Mouse (Mus musculus): ENCODE data around the gene Fam107b. TPM values are rescaled to one million over a fixed set of nuclear protein-coding genes. Genes with fewer than 3 reads are reported as not detected.

Fam107b gene
- polyA plus RNA-seq, 1 experiment: 84.5 TPM

GRCm38 (mm10) chr2:3642949-3643348, 72.7 kb downstream of the Fam107b start:
- no peak for TF ChIP-seq CTCF (IDR thresholded peaks at IDR 0.05; ENCODE audit: insufficient read depth, low read depth, low read length)
- TF ChIP-seq POLR2A (IDR thresholded peaks at IDR 0.05; ENCODE audit: insufficient read depth, low read depth, low read length): no peak
- Histone ChIP-seq H3K4me3 (ENCODE audit: insufficient read depth, low read depth, low read length) (no peak overlapping the region), H3K4me1 (ENCODE audit: control insufficient read depth, insufficient read depth, low read length) (no peaks in the 10 kb centered on the region), H3K27ac (ENCODE audit: insufficient read depth, low read depth, low read length) (no peak overlapping the region)

DNA sequence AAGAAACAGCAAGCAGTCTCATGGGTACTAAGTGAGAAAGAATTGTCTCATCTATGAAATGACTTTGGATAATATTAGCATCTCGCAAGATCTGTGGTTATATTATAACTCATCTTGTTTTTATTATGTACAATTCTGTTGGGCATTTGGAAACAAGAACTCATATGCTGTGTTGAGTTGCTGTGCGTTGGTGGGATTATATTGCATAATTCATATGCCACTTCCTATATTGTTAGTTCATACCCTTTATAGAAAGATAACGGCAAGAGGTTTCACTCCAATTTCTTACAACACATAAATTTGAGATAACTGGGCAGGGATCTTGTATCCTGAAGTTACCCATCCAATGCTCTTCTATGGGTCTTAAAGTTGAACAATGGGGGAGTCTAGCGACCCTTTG, 75.5 kb downstream of the Fam107b start:
- Histone ChIP-seq H3K27ac (ENCODE audit: insufficient read depth, low read depth, low read length) (no peak overlapping the region), H3K4me1 (ENCODE audit: control insufficient read depth, insufficient read depth, low read length) (no peaks in the 10 kb centered on the region), H3K4me3 (ENCODE audit: insufficient read depth, low read depth, low read length) (no peak overlapping the region)
- TF ChIP-seq CTCF (IDR thresholded peaks at IDR 0.05; ENCODE audit: insufficient read depth, low read depth, low read length): no peak
- 96% methylated on average over 4 of the region's 4 CpGs for WGBS

DNA sequence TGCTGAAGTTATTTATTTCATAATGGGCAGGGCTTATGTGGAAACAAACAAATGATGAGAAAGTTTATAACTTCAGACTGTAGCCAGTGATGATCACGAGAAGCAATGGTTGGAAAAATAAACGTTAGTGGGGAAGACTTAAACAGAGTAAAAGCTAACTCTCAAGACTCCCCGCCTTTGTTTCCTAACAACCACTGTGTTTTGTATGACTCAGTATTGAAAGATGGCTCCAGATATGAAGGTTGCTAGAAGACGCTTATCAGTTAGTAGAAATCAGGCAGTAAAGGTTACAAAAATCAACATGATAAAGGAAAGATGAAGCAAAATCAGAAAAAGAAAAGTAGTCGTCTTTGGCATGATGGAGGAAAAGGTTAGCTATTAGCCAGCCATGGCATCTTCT, 78.9 kb downstream of the Fam107b start:
- Histone ChIP-seq H3K27ac (ENCODE audit: insufficient read depth, low read depth, low read length) (no peak overlapping the region), H3K4me1 (ENCODE audit: control insufficient read depth, insufficient read depth, low read length) (no peaks in the 10 kb centered on the region), H3K4me3 (ENCODE audit: insufficient read depth, low read depth, low read length) (no peak overlapping the region)
- TF ChIP-seq POLR2A (IDR thresholded peaks at IDR 0.05; ENCODE audit: insufficient read depth, low read depth, low read length): no peak
- TF ChIP-seq CTCF (IDR thresholded peaks at IDR 0.05; ENCODE audit: insufficient read depth, low read depth, low read length): no peak
- WGBS: 65% methylated on average over 5 of the region's 5 CpGs

- Histone ChIP-seq H3K4me1 (ENCODE audit: control insufficient read depth, insufficient read depth, low read length) (peaks cover 7% of the 10 kb centered on the region), H3K27ac (ENCODE audit: insufficient read depth, low read depth, low read length) (no peak overlapping the region), H3K4me3 (ENCODE audit: insufficient read depth, low read depth, low read length) (no peak overlapping the region)
- TF ChIP-seq CTCF (IDR thresholded peaks at IDR 0.05; ENCODE audit: insufficient read depth, low read depth, low read length) (no peak), POLR2A (IDR thresholded peaks at IDR 0.05; ENCODE audit: insufficient read depth, low read depth, low read length) (no peak)
Measured at GRCm38 (mm10) chr2:3654606-3655005, 84.3 kb downstream of the Fam107b start.

DNA sequence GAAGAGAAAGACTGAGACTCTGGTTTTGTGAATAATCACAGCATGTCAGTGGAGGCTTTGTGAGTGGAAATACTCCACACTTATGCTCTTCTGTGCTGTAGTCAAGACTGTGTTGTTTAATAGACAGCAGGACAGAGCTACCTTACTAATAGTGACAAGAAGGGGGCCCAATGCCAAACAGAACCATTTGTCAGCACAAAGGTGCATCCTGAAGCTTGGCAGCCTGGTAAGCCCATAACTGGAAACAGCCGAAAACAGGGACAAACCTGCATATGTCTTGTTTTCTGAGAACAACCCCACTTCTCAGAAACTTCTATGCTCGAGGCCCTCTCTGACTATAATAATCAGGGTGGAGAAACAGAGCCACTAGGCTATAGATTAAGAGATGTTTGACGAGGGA, 85.8 kb downstream of the Fam107b start:
- 91% methylated on average over 3 of the region's 3 CpGs for WGBS
- Histone ChIP-seq H3K4me3 (ENCODE audit: insufficient read depth, low read depth, low read length) (no peak overlapping the region), H3K27ac (ENCODE audit: insufficient read depth, low read depth, low read length) (no peak overlapping the region), H3K4me1 (ENCODE audit: control insufficient read depth, insufficient read depth, low read length) (peaks cover 7% of the 10 kb centered on the region)
- no peak for TF ChIP-seq CTCF (IDR thresholded peaks at IDR 0.05; ENCODE audit: insufficient read depth, low read depth, low read length)
- TF ChIP-seq POLR2A (IDR thresholded peaks at IDR 0.05; ENCODE audit: insufficient read depth, low read depth, low read length): no peak

- no peak for TF ChIP-seq POLR2A (IDR thresholded peaks at IDR 0.05; ENCODE audit: insufficient read depth, low read depth, low read length)
- no peak for TF ChIP-seq CTCF (IDR thresholded peaks at IDR 0.05; ENCODE audit: insufficient read depth, low read depth, low read length)
- Histone ChIP-seq H3K27ac (ENCODE audit: insufficient read depth, low read depth, low read length) (no peak overlapping the region), H3K4me3 (ENCODE audit: insufficient read depth, low read depth, low read length) (no peak overlapping the region), H3K4me1 (ENCODE audit: control insufficient read depth, insufficient read depth, low read length) (peaks cover 7% of the 10 kb centered on the region)
- WGBS: 98% methylated on average over 6 of the region's 6 CpGs
Measured at GRCm38 (mm10) chr2:3656834-3657233, 86.5 kb downstream of the Fam107b start.

DNA sequence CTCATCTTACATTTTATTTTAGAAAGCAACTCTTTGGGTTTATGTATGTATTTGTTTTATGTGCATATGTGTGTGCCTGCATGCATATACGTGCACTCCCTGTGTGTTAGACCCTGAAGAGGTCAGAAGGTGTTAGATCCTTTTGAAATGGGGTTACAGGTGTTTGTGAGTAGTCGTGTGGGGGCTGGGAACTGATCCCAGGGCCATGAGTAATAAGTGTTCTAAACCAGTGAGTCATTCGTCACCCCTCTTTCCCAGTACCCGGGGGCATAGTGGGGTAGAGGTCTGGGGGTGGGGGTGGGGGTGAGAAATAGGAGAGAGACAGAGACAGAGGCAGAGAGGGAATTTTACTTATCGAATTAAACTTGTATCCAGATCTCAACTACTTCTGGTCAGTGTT, 87.1 kb downstream of the Fam107b start:
- Histone ChIP-seq H3K27ac (ENCODE audit: insufficient read depth, low read depth, low read length) (no peak overlapping the region), H3K4me1 (ENCODE audit: control insufficient read depth, insufficient read depth, low read length) (peaks cover 7% of the 10 kb centered on the region), H3K4me3 (ENCODE audit: insufficient read depth, low read depth, low read length) (no peak overlapping the region)
- TF ChIP-seq POLR2A (IDR thresholded peaks at IDR 0.05; ENCODE audit: insufficient read depth, low read depth, low read length) (no peak), CTCF (IDR thresholded peaks at IDR 0.05; ENCODE audit: insufficient read depth, low read depth, low read length) (no peak)
- 75% methylated on average over 5 of the region's 5 CpGs for WGBS

- Histone ChIP-seq H3K4me3 (ENCODE audit: insufficient read depth, low read depth, low read length) (no peak overlapping the region), H3K4me1 (ENCODE audit: control insufficient read depth, insufficient read depth, low read length) (peaks cover 7% of the 10 kb centered on the region), H3K27ac (ENCODE audit: insufficient read depth, low read depth, low read length) (no peak overlapping the region)
- 67% methylated on average over 11 of the region's 11 CpGs for WGBS
- no peak for TF ChIP-seq POLR2A (IDR thresholded peaks at IDR 0.05; ENCODE audit: insufficient read depth, low read depth, low read length)
Measured at GRCm38 (mm10) chr2:3657811-3658730, 87.8 kb downstream of the Fam107b start.

GRCm38 (mm10) chr2:3658900-3659299, 88.6 kb downstream of the Fam107b start:
- Histone ChIP-seq H3K4me1 (ENCODE audit: control insufficient read depth, insufficient read depth, low read length) (peaks cover 7% of the 10 kb centered on the region), H3K27ac (ENCODE audit: insufficient read depth, low read depth, low read length) (no peak overlapping the region), H3K4me3 (ENCODE audit: insufficient read depth, low read depth, low read length) (no peak overlapping the region)
- TF ChIP-seq CTCF (IDR thresholded peaks at IDR 0.05; ENCODE audit: insufficient read depth, low read depth, low read length): no peak
- TF ChIP-seq POLR2A (IDR thresholded peaks at IDR 0.05; ENCODE audit: insufficient read depth, low read depth, low read length): no peak
- 46% methylated on average over 4 of the region's 4 CpGs for WGBS
